Mouse (Mus musculus): ENCODE data around the gene Selenof. TPM values are rescaled to one million over a fixed set of nuclear protein-coding genes. Genes with fewer than 3 reads are reported as not detected.

Gene Selenof
- polyA plus RNA-seq, 1 experiment = not detected

DNA sequence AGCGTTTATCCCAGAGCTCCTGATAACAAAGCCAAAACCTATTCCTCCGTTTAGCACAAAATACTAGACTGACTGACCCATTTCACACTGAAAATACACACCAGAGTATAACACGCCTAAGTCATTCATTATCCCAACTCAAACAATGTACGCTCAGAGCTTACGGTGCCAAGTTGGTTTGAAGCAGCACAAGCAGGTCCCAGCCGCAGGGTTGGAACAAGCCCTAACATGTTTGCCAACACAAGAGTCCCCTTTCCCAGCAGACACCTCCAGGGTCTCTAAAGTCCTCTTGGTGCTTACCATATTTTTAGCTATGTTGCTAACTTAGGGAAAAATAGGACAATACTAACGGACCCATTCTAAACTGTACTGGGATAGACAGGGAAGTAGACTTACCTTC is 15.0 kb upstream of the Selenof start:
- Histone ChIP-seq H3K4me1 (ENCODE audit: control insufficient read depth, insufficient read depth, low read length) (peaks cover 17% of the 10 kb centered on the region; the same call in 1 of the 2 replicates), H3K27ac (ENCODE audit: insufficient read depth, low read depth, low read length) (no peak overlapping the region), H3K4me3 (ENCODE audit: insufficient read depth, low read depth, low read length) (no peak overlapping the region)
- 80% methylated on average over 7 of the region's 7 CpGs for WGBS
- TF ChIP-seq CTCF (IDR thresholded peaks at IDR 0.05; ENCODE audit: insufficient read depth, low read depth, low read length) (no peak), POLR2A (IDR thresholded peaks at IDR 0.05; ENCODE audit: insufficient read depth, low read depth, low read length) (no peak)

DNA sequence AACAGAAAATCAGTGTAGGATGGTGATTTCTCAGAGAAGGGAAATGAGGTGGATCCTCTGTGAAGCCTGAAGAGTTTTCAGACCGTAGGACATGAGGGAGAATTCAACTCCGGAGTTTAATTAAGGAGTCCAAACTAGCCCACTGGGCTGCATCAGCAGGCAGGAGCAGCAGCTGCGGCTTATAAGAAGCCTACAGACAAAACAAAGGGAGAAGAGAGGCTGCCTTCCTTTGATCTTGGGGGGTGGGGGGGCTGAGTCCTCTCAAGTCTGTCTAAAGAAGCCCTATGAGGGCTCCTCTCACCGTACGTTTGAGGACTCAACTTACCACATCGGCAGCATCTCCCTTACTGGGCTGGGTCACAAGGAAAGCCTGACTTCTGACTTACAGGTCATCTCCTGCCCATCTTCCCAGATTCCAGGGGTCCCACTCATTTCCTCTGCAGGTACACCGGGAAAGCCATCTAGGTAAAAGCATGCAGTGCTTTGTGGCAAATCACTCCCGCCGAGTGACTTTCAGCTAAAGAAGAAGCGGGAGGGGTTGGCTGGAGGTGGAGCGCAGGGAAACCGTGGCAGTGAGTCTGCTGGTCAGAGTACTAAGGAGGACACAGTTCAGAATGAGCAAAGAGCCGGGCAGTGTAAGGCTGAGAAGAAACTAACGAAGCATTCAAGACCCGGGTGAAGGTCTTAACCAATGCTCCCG is 13.3 kb upstream of the Selenof start:
- TF ChIP-seq CTCF (IDR thresholded peaks at IDR 0.05; ENCODE audit: insufficient read depth, low read depth, low read length) (no peak), POLR2A (IDR thresholded peaks at IDR 0.05; ENCODE audit: insufficient read depth, low read depth, low read length) (no peak)
- Histone ChIP-seq H3K27ac (ENCODE audit: insufficient read depth, low read depth, low read length) (no peak overlapping the region), H3K4me1 (ENCODE audit: control insufficient read depth, insufficient read depth, low read length) (peaks cover 14% of the 10 kb centered on the region; the same call in 1 of the 2 replicates), H3K4me3 (ENCODE audit: insufficient read depth, low read depth, low read length) (no peak overlapping the region)
- 36% methylated on average over 16 of the region's 16 CpGs for WGBS

DNA sequence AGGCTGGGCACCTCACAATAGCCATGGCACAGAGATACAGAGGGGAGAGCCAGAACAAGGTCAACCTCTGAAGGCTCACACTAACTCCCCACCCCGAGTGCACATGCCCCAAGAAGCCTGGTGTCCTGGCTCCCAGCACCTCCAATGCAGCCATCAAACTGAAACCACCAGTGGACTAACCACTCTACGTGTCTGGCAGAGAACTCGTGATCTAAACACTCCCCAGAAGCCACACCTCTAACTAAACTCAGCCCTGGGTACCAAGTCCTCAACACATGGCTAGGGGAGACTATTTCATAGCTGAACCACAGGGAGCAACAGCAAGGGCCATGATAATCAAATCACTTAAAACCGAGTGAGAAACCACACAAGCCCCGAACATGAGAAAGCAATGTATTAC is 11.8 kb upstream of the Selenof start:
- no peak overlapping the region for H3K27ac ChIP-seq (ENCODE audit: insufficient read depth, low read depth, low read length)
- H3K4me1 ChIP-seq (ENCODE audit: control insufficient read depth, insufficient read depth, low read length) = peaks cover 14% of the 10 kb centered on the region; the same call in 1 of the 2 replicates
- 75% methylated on average over 5 of the region's 5 CpGs for WGBS
- H3K4me3 ChIP-seq (ENCODE audit: insufficient read depth, low read depth, low read length) = no peak overlapping the region
- TF ChIP-seq CTCF (IDR thresholded peaks at IDR 0.05; ENCODE audit: insufficient read depth, low read depth, low read length) = no peak
- no peak for TF ChIP-seq POLR2A (IDR thresholded peaks at IDR 0.05; ENCODE audit: insufficient read depth, low read depth, low read length)

DNA sequence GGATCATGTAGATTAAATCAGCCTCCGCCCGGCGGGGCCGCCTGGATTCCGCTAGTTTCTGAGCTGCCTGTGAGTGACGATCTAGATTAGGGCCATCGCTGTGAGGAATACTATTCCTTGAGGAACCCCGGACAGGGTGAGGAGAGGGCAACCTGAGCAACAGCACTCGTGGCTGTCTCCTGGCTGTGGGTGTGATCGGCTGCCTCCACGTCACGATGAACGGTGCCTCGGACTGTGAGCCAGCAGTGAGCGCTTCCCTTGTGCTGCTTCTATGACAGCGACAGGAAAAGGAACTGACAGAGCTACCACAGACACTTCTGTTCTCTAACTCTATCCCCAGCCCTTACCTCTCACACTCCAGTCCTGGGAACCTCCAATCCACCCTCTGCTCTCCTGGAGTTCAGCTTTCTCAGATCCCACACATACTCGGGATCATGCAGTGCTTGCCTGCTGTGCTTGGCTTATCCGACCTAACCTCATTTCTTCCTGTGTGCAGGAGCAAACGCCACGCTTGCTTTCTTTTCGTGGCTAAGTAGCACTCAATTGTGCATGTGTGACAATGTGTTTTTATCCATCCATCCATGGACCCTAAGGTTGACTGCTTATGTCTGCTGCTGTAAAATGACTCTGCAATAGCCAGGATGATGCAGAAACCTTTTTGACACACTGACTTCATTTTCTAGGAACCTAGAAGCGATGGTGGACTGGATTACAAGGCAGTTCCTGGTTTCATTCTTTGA is 8.4 kb upstream of the Selenof start:
- 79% methylated on average over 22 of the region's 22 CpGs for WGBS
- no peak overlapping the region for H3K27ac ChIP-seq (ENCODE audit: insufficient read depth, low read depth, low read length)
- H3K4me1 ChIP-seq (ENCODE audit: control insufficient read depth, insufficient read depth, low read length) = peaks cover 8% of the 10 kb centered on the region; the same call in 1 of the 2 replicates
- no peak overlapping the region for H3K4me3 ChIP-seq (ENCODE audit: insufficient read depth, low read depth, low read length)
- no peak for TF ChIP-seq POLR2A (IDR thresholded peaks at IDR 0.05; ENCODE audit: insufficient read depth, low read depth, low read length)
- TF ChIP-seq CTCF (IDR thresholded peaks at IDR 0.05; ENCODE audit: insufficient read depth, low read depth, low read length) = no peak

DNA sequence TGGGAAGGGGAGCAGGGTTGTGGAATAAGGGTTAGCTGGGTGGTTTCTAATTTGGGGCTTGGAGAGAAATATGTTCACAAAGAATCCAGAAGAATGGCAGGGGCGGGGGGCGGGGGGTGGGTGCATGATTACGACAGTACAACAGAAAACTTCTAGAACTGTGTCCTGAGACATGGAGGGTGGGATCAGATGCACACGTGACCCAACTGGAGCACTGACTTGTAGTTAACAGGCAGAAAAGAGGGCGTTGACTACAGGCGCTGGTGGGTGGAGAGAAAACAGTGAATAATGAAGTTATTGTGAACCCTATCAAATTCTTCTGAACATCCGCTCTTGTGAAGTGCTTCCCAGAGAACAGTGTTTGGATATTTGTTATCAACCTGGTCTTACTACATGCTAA is 6.2 kb upstream of the Selenof start:
- H3K27ac ChIP-seq (ENCODE audit: insufficient read depth, low read depth, low read length) = no peak overlapping the region
- TF ChIP-seq CTCF (IDR thresholded peaks at IDR 0.05; ENCODE audit: insufficient read depth, low read depth, low read length) (no peak), POLR2A (IDR thresholded peaks at IDR 0.05; ENCODE audit: insufficient read depth, low read depth, low read length) (no peak)
- no peak overlapping the region for H3K4me3 ChIP-seq (ENCODE audit: insufficient read depth, low read depth, low read length)
- H3K4me1 ChIP-seq (ENCODE audit: control insufficient read depth, insufficient read depth, low read length) = no peaks in the 10 kb centered on the region
- 86% methylated on average over 7 of the region's 7 CpGs for WGBS

DNA sequence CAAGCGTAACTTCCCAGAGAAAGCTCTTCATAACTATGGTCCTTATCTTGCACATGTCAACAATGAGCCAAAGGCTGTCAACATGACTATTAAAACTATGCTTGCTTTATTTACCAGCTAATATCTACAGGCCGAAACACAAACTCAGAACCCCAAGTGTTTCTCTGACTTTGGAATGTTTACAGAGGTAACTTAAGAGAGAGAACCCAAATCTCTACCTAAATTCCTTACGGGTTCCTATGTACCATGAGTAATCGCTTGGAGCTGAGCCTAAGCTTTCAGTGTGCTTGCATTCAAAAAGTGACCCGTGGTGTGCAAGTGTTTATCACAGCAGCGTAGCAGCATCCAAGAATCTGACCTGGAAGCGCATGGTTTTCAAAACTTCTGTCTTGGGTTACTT is 4.9 kb upstream of the Selenof start:
- TF ChIP-seq CTCF (IDR thresholded peaks at IDR 0.05; ENCODE audit: insufficient read depth, low read depth, low read length) (no peak), POLR2A (IDR thresholded peaks at IDR 0.05; ENCODE audit: insufficient read depth, low read depth, low read length) (no peak)
- 89% methylated on average over 7 of the region's 7 CpGs for WGBS
- Histone ChIP-seq H3K4me3 (ENCODE audit: insufficient read depth, low read depth, low read length) (no peak overlapping the region), H3K27ac (ENCODE audit: insufficient read depth, low read depth, low read length) (no peak overlapping the region), H3K4me1 (ENCODE audit: control insufficient read depth, insufficient read depth, low read length) (no peaks in the 10 kb centered on the region)

DNA sequence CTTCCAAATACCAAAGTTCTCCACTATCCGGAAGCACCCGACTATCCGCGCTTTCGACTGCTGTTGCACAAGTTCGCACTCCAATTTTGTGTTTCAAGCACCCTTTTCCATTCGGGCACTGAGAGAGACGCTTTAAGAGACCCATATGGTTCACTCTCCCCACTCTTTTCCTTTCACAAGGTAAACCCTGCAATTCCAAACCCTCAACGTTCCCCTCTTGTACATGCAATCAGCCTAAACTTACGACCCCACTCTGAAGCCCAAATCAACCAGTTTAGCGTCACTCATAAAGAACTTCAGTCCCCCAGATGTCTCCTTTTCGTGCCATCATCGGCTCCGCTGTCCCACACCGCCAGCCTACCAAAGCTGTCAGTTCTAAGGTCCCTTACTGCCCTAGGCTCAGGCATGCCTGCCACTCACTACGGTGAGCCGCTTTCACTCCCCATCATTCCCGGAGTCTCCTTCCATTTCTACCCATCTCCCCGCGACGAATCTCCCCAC is 1.2 kb upstream of the Selenof start:
- Histone ChIP-seq H3K27ac (ENCODE audit: insufficient read depth, low read depth, low read length) (no peak overlapping the region), H3K4me1 (ENCODE audit: control insufficient read depth, insufficient read depth, low read length) (0 out of 2 replicates have a peak, but pooled peaks cover 1% of the 10 kb centered on the region), H3K4me3 (ENCODE audit: insufficient read depth, low read depth, low read length) (peak overlapping the region; percentile 74)
- TF ChIP-seq CTCF (IDR thresholded peaks at IDR 0.05; ENCODE audit: insufficient read depth, low read depth, low read length) (no peak), POLR2A (IDR thresholded peaks at IDR 0.05; ENCODE audit: insufficient read depth, low read depth, low read length) (no peak)
- WGBS = 2% methylated on average over 21 of the region's 21 CpGs

DNA sequence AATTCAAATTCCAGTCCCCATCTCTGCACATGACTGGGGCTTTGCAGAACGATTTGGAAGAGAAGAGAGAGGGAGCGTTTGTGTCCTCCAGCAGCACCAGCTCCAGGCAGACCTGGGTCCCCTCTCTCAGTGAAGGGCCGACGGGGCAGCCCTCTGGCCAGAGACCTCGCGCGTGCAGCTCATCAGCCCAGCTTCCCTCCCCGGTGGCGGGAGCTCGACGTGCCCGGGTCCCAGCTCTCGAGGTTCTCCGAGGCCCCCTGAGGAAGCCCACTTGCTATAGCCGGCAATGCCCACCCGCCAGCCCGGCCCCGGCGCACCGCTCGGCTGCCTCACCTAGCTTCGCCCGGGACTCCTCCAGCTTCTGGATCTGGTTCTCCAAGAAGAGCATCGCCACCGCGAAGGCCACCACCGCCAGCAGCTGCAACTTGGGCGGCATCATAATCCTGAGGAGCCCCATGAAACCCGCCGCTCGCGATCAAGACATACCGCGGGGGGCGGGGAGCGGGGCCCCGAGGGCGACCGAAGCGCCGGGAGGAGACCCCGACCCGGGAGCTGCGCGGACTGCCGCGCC is 618 bp upstream of the Selenof start:
- WGBS = under 1% methylated on average over 47 of the region's 47 CpGs
- Histone ChIP-seq H3K27ac (ENCODE audit: insufficient read depth, low read depth, low read length) (0 out of 2 replicates have a peak overlapping the region, but pooled peaks have one; percentile 41), H3K4me3 (ENCODE audit: insufficient read depth, low read depth, low read length) (peak overlapping the region; percentile 74), H3K4me1 (ENCODE audit: control insufficient read depth, insufficient read depth, low read length) (peaks cover 5% of the 10 kb centered on the region; the same call in 1 of the 2 replicates)
- TF ChIP-seq CTCF (IDR thresholded peaks at IDR 0.05; ENCODE audit: insufficient read depth, low read depth, low read length) (no peak), POLR2A (IDR thresholded peaks at IDR 0.05; ENCODE audit: insufficient read depth, low read depth, low read length) (no peak)

Measured in olfactory bulb, adult 2 months (tissue).